Mouse (Mus musculus): ENCODE data around the gene Mtor. TPM values are rescaled to one million over a fixed set of nuclear protein-coding genes. Genes with fewer than 3 reads are reported as not detected.

Gene Mtor
- polyA plus RNA-seq, 2 experiments, result 6.1 to 9.4 TPM

DNA sequence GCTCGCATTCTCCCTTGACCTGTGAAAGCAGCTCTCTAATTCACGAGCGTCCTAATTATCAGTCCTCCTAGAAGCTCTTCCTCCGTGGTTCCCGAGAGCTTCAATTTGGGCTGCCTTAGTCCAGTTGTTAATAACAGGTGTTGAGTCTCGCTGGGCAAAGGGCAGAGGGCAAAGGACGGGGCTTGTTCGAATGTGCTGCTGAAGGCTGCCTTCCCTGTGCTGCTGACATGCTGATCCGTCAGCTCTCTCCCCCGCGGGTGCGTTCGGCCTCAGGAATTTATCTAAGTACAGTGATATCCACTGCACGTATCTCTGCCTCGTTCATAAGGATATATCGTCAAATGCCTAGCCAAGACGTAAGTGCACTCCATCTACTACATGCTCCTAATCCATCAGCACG lies 15.1 kb upstream of the Mtor start:
- no peak overlapping the region for H3K4me2 ChIP-seq (ENCODE audit: low read depth)
- no peak for TF ChIP-seq EP300 (IDR thresholded peaks at IDR 0.05; ENCODE audit: low read depth)
- no peak for TF ChIP-seq CTCF (IDR thresholded peaks at IDR 0.05; ENCODE audit: low read depth)
- H3K9ac ChIP-seq (replicated peaks), result no peak overlapping the region
- 74% methylated on average over 18 of the region's 18 CpGs for WGBS (ENCODE audit: insufficient replicate concordance)
- peaks cover 0 to 6% of the 10 kb centered on the region in 2 experiments; a peak in 1 of 4 replicates for H3K4me1 ChIP-seq (replicated peaks; ENCODE audit: control insufficient read depth in 2 of 2, insufficient read depth in 2 of 2, low read length in 1 of 2)
- DNase-seq (ENCODE audit: low read depth in 3 of 3, low spot score in 3 of 3) (no peak), ATAC-seq (ENCODE audit: insufficient read depth) (no peak)
- H3K36me3 ChIP-seq (replicated peaks; ENCODE audit: control insufficient read depth, insufficient read depth, low read depth), result no peaks in the 10 kb centered on the region; the same call in 1 of the 2 replicates
- H3K9me3 ChIP-seq (ENCODE audit: control insufficient read depth, low read length), result no peaks in the 10 kb centered on the region
- H3K27me3 ChIP-seq (ENCODE audit: control insufficient read depth, insufficient read depth, low read length), result no peaks in the 10 kb centered on the region
- no peak overlapping the region for H3K4me3 ChIP-seq (ENCODE audit: insufficient read depth in 1 of 2, low read depth in 2 of 2, low read length in 2 of 2)
- no peak overlapping the region for H3K27ac ChIP-seq

GRCm38 (mm10) chr4:148433813-148434212 lies 14.6 kb upstream of the Mtor start:
- no peaks in the 10 kb centered on the region; the same call in 1 of the 2 replicates for H3K36me3 ChIP-seq (replicated peaks; ENCODE audit: control insufficient read depth, insufficient read depth, low read depth)
- WGBS (ENCODE audit: insufficient replicate concordance), result 64% methylated on average over 5 of the region's 5 CpGs
- no peaks in the 10 kb centered on the region for H3K27me3 ChIP-seq (ENCODE audit: control insufficient read depth, insufficient read depth, low read length)
- H3K4me2 ChIP-seq (ENCODE audit: low read depth), result no peak overlapping the region
- H3K27ac ChIP-seq, result no peak overlapping the region
- ATAC-seq (ENCODE audit: insufficient read depth) (no peak), DNase-seq (ENCODE audit: low read depth in 3 of 3, low spot score in 3 of 3) (no peak)
- peaks cover 0 to 2% of the 10 kb centered on the region in 2 experiments; a peak in 1 of 4 replicates for H3K4me1 ChIP-seq (replicated peaks; ENCODE audit: control insufficient read depth in 2 of 2, insufficient read depth in 2 of 2, low read length in 1 of 2)
- TF ChIP-seq CTCF (IDR thresholded peaks at IDR 0.05; ENCODE audit: low read depth), result no peak
- TF ChIP-seq EP300 (IDR thresholded peaks at IDR 0.05; ENCODE audit: low read depth), result no peak
- H3K9ac ChIP-seq (replicated peaks), result no peak overlapping the region
- H3K4me3 ChIP-seq (ENCODE audit: insufficient read depth in 1 of 2, low read depth in 2 of 2, low read length in 2 of 2), result no peak overlapping the region
- H3K9me3 ChIP-seq (ENCODE audit: control insufficient read depth, low read length), result no peaks in the 10 kb centered on the region

- Histone ChIP-seq H3K4me1 (replicated peaks; ENCODE audit: control insufficient read depth in 2 of 2, insufficient read depth in 2 of 2, low read length in 1 of 2) (no peaks in the 10 kb centered on the region), H3K9me3 (ENCODE audit: control insufficient read depth, low read length) (no peaks in the 10 kb centered on the region), H3K27me3 (ENCODE audit: control insufficient read depth, insufficient read depth, low read length) (no peaks in the 10 kb centered on the region), H3K4me2 (ENCODE audit: low read depth) (no peak overlapping the region), H3K36me3 (replicated peaks; ENCODE audit: control insufficient read depth, insufficient read depth, low read depth) (no peaks in the 10 kb centered on the region; the same call in 1 of the 2 replicates), H3K27ac (no peak overlapping the region), H3K9ac (replicated peaks) (no peak overlapping the region), H3K4me3 (ENCODE audit: insufficient read depth in 1 of 2, low read depth in 2 of 2, low read length in 2 of 2) (no peak overlapping the region)
- DNase-seq (ENCODE audit: low read depth in 3 of 3, low spot score in 3 of 3) (no peak), ATAC-seq (ENCODE audit: insufficient read depth) (no peak)
- TF ChIP-seq EP300 (IDR thresholded peaks at IDR 0.05; ENCODE audit: low read depth), result no peak
- no peak for TF ChIP-seq CTCF (IDR thresholded peaks at IDR 0.05; ENCODE audit: low read depth)
- 82% methylated on average over 4 of the region's 4 CpGs for WGBS (ENCODE audit: insufficient replicate concordance)
These were observed 13.9 kb upstream of the Mtor start for GRCm38 (mm10) chr4:148434554-148434953.

DNA sequence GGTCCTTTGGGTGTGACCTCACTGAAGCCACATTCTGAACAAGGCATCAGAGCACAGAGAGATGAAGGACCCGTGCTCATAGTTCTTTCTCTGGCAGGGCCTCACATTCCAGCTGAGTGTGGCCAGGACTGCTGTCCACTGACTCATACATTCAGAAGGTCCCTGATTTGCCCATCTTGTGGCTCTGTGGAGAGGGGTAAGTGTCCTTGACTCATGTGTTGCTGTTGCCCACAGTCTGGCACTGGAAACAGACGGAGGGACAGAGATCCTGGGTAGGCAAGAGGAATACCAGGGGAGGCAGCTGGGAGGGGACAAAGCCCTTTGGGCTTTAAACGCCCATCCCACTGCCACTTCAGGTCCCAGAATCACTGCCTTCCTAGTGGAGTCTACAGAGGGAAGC lies 13.3 kb upstream of the Mtor start:
- no peak for DNase-seq (ENCODE audit: low read depth in 3 of 3, low spot score in 3 of 3)
- no peak for ATAC-seq (ENCODE audit: insufficient read depth)

GRCm38 (mm10) chr4:148435657-148436330 lies 12.6 kb upstream of the Mtor start:
- Histone ChIP-seq H3K9me3 (ENCODE audit: control insufficient read depth, low read length) (no peaks in the 10 kb centered on the region), H3K4me1 (replicated peaks; ENCODE audit: control insufficient read depth in 2 of 2, insufficient read depth in 2 of 2, low read length in 1 of 2) (no peaks in the 10 kb centered on the region), H3K9ac (replicated peaks) (no peak overlapping the region), H3K36me3 (replicated peaks; ENCODE audit: control insufficient read depth, insufficient read depth, low read depth) (no peaks in the 10 kb centered on the region; the same call in 1 of the 2 replicates), H3K4me2 (ENCODE audit: low read depth) (no peak overlapping the region), H3K4me3 (ENCODE audit: insufficient read depth in 1 of 2, low read depth in 2 of 2, low read length in 2 of 2) (no peak overlapping the region), H3K27me3 (ENCODE audit: control insufficient read depth, insufficient read depth, low read length) (no peaks in the 10 kb centered on the region), H3K27ac (no peak overlapping the region)
- no peak for DNase-seq (ENCODE audit: low read depth in 3 of 3, low spot score in 3 of 3)
- no peak for ATAC-seq (ENCODE audit: insufficient read depth)
- peak; percentile 51 for TF ChIP-seq CTCF (IDR thresholded peaks at IDR 0.05; ENCODE audit: low read depth)
- no peak for TF ChIP-seq EP300 (IDR thresholded peaks at IDR 0.05; ENCODE audit: low read depth)
- 72% methylated on average over 6 of the region's 6 CpGs for WGBS (ENCODE audit: insufficient replicate concordance)

More for the DNA sequence above, 13.3 kb upstream of the Mtor start:
- Histone ChIP-seq H3K27ac (no peak overlapping the region), H3K27me3 (ENCODE audit: control insufficient read depth, insufficient read depth, low read length) (no peaks in the 10 kb centered on the region), H3K4me1 (replicated peaks; ENCODE audit: control insufficient read depth in 2 of 2, insufficient read depth in 2 of 2, low read length in 1 of 2) (no peaks in the 10 kb centered on the region), H3K9ac (replicated peaks) (no peak overlapping the region), H3K9me3 (ENCODE audit: control insufficient read depth, low read length) (no peaks in the 10 kb centered on the region), H3K36me3 (replicated peaks; ENCODE audit: control insufficient read depth, insufficient read depth, low read depth) (no peaks in the 10 kb centered on the region; the same call in 1 of the 2 replicates), H3K4me3 (ENCODE audit: insufficient read depth in 1 of 2, low read depth in 2 of 2, low read length in 2 of 2) (no peak overlapping the region), H3K4me2 (ENCODE audit: low read depth) (no peak overlapping the region)
- TF ChIP-seq CTCF (IDR thresholded peaks at IDR 0.05; ENCODE audit: low read depth) (no peak), EP300 (IDR thresholded peaks at IDR 0.05; ENCODE audit: low read depth) (no peak)
- 68% methylated on average over 3 of the region's 3 CpGs for WGBS (ENCODE audit: insufficient replicate concordance)
